Mouse (Mus musculus) hindbrain, embryonic 12.5 days (tissue): ENCODE measurements at regions not wholly inside any gene's neighbourhood (a gene's known extent, or its start where the extent isn't known, plus 50 kb on each side); places are given as distances from the start of the nearest gene placed in this dataset.

ENCODE experiments used
- ATAC-seq: fragments of 200-750 bp; cut with Nextera tagmentation; 2 replicates; pipeline ENCODE4 v1.8.0; 2017; ENCODE audit warnings: moderate TSS enrichment; ENCODE audit not compliant: low FRiP score
- H3K27ac ChIP-seq: fragments of 300-500 bp; sonication (generic); 2 replicates; pipeline ENCODE4 v1.5.1; 2016; ENCODE audit warnings: mild to moderate bottlenecking
- H3K27me3 ChIP-seq: fragments of 300-500 bp; sonication (generic); 2 replicates; pipeline ENCODE4 v1.6.1; 2016; ENCODE audit warnings: mild to moderate bottlenecking
- H3K36me3 ChIP-seq: fragments of 300-500 bp; sonication (generic); 2 replicates; pipeline ENCODE4 v1.6.1; 2016; ENCODE audit warnings: mild to moderate bottlenecking
- H3K4me1 ChIP-seq: fragments of 300-500 bp; sonication (generic); 2 replicates; pipeline ENCODE4 v1.6.1; 2016
- H3K4me2 ChIP-seq: fragments of 300-500 bp; sonication (generic); replicated peaks from 2 replicates; pipeline ENCODE4 v1.6.1; 2016; ENCODE audit warnings: mild to moderate bottlenecking
- H3K4me3 ChIP-seq: fragments of 300-500 bp; sonication (generic); 2 replicates; pipeline ENCODE4 v1.5.1; 2016; ENCODE audit warnings: mild to moderate bottlenecking
- H3K9ac ChIP-seq: fragments of 300-500 bp; sonication (generic); 2 replicates; pipeline ENCODE4 v1.6.1; 2016; ENCODE audit warnings: mild to moderate bottlenecking, moderate library complexity
- H3K9me3 ChIP-seq: fragments of 300-500 bp; sonication (generic); replicated peaks from 2 replicates; pipeline ENCODE4 v1.6.1; 2016; ENCODE audit warnings: mild to moderate bottlenecking
- WGBS: fragments of 180-500 bp; shearing (Covaris S2); methylation state at CpG from one replicate; pipeline ENCODE4 v1.1.7; 2016; 5-methylcytosine and 5-hydroxymethylcytosine counted together

DNA sequence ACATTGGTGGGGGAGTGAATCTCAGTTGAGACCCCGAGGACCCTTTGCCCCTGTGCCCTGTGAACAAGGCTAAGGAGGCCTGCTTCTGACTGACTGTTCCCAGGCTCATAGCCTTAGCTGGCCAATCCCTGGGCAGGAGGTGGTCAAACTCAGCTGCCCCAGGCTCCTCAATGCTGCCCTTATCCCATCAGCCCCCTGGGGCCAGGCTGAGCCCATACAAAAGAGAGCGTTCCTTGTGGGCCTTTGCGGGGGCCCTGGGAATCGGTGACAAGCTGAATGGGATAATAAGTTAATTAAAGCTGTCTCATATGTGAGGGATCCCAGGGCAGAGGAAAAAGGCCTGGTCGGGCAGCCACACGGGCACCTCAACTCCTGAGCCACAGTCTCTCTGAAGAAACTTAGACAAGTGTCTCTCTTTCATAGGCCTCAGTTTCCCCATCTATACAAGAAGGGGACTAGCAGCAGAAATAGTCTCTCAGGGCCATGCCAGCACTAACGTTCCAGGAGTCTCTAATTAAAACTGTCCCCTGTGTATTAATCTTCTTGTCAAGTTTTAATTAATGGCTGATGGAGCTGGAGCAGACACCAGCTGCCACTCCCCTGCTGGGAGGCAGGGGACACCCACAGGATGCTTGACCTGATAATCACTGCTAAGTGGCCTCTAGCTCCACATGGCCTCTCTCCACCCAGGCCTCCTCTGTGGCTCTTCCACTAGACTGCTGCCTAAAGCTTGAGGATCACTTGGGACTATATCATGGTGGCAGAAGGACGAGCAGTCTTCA, 84.9 kb downstream of the Efnb1 start:
- 37% methylated on average over 8 of the region's 8 CpGs for WGBS
- Histone ChIP-seq H3K4me1 (peaks cover 39% of the 10 kb centered on the region), H3K9me3 (no peaks in the 10 kb centered on the region), H3K36me3 (no peaks in the 10 kb centered on the region), H3K27ac (no peak overlapping the region), H3K27me3 (peaks cover 86% of the 10 kb centered on the region), H3K9ac (no peak overlapping the region), H3K4me2 (no peak overlapping the region), H3K4me3 (no peak overlapping the region)
- ATAC-seq: no peak

DNA sequence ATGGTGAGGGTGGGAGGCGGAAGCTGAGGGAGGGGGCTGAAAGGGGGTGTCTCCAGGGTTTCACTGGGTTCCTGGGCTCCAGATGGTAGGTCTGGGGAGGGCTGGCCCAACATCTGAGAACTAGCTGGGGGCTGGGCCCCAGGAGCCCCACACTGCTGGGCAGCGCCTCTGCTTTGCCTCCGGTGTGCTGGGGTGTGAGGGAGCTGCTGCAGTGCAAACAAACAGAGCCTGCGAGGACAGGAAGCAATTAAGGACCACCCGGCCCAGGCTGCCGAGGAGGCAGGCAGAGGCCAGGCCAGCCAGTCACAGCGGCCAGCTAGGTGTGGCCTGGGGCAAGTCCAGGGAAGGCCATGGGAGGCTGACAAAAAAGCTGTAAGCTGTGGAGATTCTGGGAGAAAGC, 82.3 kb downstream of the Efnb1 start:
- Histone ChIP-seq H3K4me3 (no peak overlapping the region), H3K27ac (no peak overlapping the region), H3K27me3 (peaks cover 82% of the 10 kb centered on the region), H3K4me2 (no peak overlapping the region), H3K4me1 (peaks cover 46% of the 10 kb centered on the region), H3K9ac (no peak overlapping the region), H3K36me3 (no peaks in the 10 kb centered on the region), H3K9me3 (no peaks in the 10 kb centered on the region)
- WGBS: 37% methylated on average over 7 of the region's 7 CpGs
- no peak for ATAC-seq

DNA sequence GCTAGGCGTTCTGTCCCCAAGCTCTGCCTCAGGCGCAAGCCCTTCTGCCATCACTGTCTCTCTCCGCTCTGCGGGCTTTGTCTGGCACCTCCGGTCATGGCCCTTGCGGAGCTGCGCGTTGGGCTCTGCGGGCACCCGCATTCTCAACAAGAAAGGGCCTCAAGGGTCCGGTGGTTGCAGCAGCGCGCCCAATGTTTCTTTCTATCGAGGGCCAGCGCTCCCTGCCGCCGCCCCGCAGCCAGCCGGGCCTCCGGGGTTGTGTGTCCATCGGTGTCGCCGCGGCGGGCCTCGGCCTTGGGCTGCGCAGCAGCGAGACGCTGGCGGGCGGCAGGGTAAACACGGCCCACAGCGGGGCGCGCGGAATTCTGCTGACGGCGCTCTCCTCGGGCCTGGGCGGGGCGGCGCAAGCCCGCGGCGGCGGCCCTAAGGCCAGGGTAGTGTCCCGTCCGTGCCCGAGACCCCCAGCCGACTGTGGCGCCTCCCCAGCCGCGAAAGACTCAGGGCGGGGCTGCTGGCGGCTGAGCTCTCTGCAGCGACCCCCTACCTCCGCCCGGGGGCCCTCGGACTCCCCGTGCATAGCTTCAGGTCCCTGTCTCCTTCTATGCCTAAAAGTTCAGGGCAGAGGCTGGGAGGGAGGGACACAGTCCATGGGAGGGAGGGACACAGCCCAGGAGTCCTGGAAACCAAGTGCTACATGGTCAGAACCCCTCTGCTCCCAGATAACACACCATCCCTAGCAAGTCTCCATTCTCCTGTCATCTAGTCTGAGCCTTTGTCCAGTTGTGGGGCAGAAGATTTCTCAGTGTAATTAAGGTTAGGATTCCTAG, 80.9 kb downstream of the Efnb1 start:
- peak overlapping the region; percentile 62; the same call in 1 of the 2 replicates for H3K27ac ChIP-seq
- H3K9ac ChIP-seq: peak overlapping the region; percentile 51
- H3K4me3 ChIP-seq: peak overlapping the region; percentile 34
- H3K27me3 ChIP-seq: peaks cover 88% of the 10 kb centered on the region
- peak overlapping the region; percentile 61 for H3K4me2 ChIP-seq
- H3K9me3 ChIP-seq: no peaks in the 10 kb centered on the region
- H3K4me1 ChIP-seq: peaks cover 46% of the 10 kb centered on the region
- H3K36me3 ChIP-seq: no peaks in the 10 kb centered on the region
- 7% methylated on average over 30 of the region's 60 CpGs for WGBS
- peak; percentile 65 for ATAC-seq

DNA sequence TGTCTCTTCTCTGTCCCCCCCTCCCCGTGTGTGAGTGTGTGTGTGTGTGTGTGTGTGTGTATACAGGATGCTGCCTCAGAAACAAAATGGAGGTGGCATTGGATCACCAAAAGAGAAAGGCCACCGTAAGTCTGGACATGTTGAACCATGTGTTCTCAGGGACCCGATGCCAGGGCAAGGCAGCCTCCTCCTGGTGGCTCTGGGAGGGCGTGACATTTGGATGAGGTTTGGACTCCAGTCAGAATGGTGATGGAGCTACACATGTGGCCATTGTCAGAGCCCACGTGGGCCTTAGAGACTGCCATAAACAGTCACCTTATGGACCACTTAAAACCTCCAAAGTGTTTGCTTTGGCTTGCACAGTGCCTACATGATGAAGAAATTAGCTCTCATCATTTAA, 80.0 kb downstream of the Efnb1 start:
- no peak overlapping the region for H3K27ac ChIP-seq
- H3K9me3 ChIP-seq: no peaks in the 10 kb centered on the region
- ATAC-seq: no peak
- no peak overlapping the region for H3K9ac ChIP-seq
- peaks cover 42% of the 10 kb centered on the region for H3K4me1 ChIP-seq
- 60% methylated on average over 5 of the region's 5 CpGs for WGBS
- H3K4me2 ChIP-seq: peak overlapping the region; percentile 61
- no peak overlapping the region for H3K4me3 ChIP-seq
- H3K27me3 ChIP-seq: peaks cover 87% of the 10 kb centered on the region
- no peaks in the 10 kb centered on the region for H3K36me3 ChIP-seq

DNA sequence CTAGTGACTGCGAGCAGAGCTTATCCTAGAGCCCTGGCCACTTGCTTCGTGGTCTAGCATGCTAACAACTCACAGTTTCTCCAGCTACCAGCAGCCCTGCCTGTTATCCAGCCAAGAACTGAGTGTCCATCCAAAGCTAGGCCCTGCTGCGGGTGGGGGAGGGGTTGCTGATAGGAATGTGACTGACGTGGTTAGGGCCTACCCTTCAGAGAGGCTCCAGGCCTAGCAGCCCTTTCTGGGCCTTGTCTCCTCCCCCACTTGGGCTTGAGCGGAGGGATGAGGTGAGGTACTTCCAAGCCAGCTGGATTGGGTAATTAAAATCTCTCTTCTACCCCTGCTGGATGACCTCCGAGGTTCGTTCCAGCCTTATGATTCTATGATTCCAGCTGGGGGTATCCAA, 79.2 kb downstream of the Efnb1 start:
- no peak overlapping the region for H3K4me2 ChIP-seq
- no peak overlapping the region for H3K9ac ChIP-seq
- no peak for ATAC-seq
- H3K27ac ChIP-seq: no peak overlapping the region
- peaks cover 35% of the 10 kb centered on the region for H3K4me1 ChIP-seq
- WGBS: 59% methylated on average over 7 of the region's 7 CpGs
- peaks cover 80% of the 10 kb centered on the region for H3K27me3 ChIP-seq
- no peaks in the 10 kb centered on the region for H3K9me3 ChIP-seq
- H3K36me3 ChIP-seq: no peaks in the 10 kb centered on the region
- no peak overlapping the region for H3K4me3 ChIP-seq

DNA sequence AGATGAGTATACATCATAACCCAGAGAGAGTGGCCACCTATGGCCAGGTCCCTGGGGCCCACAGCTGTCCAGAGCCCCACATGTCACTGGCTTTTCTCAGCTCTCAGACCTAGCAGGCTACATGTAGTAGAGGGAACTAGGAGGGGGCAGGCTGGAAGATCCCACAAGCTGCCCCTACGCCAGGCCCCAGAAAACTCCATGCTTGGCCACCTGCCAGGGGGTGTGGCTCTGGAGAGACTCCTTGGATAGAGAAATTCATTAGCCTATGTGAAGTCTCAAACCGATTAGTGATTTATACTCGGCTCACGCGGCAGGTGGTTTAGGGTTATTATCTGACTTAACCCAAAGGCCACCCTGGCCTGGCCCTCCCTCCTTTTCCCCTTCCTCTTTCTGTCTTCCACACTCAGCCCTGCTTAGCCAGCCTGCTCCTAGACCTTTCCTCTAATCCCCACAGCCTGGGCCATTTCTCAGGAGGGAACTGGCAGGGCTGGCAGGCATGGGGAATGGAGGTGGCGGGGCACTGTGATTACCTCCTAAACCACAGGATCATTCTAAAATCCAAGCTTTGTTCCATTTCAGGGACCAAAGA, 77.7 kb downstream of the Efnb1 start:
- H3K4me2 ChIP-seq: no peak overlapping the region
- 62% methylated on average over 6 of the region's 6 CpGs for WGBS
- peak; percentile 41; the same call in 1 of the 2 replicates for ATAC-seq
- no peak overlapping the region for H3K9ac ChIP-seq
- no peaks in the 10 kb centered on the region for H3K36me3 ChIP-seq
- H3K27ac ChIP-seq: no peak overlapping the region
- peaks cover 75% of the 10 kb centered on the region for H3K27me3 ChIP-seq
- H3K4me3 ChIP-seq: no peak overlapping the region
- H3K4me1 ChIP-seq: peaks cover 34% of the 10 kb centered on the region
- no peaks in the 10 kb centered on the region for H3K9me3 ChIP-seq

DNA sequence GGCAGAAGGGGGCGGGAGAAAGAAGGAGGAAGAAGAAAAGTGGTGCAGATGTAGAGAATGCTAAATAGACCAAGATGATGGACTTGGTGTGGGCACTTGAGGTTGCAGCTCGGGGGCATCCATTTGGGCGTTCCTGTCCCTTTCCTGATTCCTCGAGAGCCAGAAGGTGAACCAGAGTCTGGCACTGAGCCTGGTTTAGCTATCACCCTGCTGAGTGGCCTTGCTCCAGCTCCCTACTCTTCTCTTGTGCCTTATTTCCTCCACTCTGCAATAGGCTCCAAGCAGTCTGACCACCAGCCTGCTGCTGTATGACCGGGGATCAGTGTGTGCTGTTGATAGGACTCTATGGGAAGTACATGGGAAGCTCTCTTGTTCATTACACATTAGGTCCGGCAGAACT, 68.1 kb downstream of the Efnb1 start:
- Histone ChIP-seq H3K36me3 (no peaks in the 10 kb centered on the region), H3K4me1 (peaks cover 10% of the 10 kb centered on the region), H3K9ac (no peak overlapping the region), H3K9me3 (no peaks in the 10 kb centered on the region), H3K27me3 (peaks cover 57% of the 10 kb centered on the region), H3K4me3 (no peak overlapping the region), H3K4me2 (no peak overlapping the region), H3K27ac (no peak overlapping the region)
- WGBS: 90% methylated on average over 6 of the region's 6 CpGs
- ATAC-seq: no peak

DNA sequence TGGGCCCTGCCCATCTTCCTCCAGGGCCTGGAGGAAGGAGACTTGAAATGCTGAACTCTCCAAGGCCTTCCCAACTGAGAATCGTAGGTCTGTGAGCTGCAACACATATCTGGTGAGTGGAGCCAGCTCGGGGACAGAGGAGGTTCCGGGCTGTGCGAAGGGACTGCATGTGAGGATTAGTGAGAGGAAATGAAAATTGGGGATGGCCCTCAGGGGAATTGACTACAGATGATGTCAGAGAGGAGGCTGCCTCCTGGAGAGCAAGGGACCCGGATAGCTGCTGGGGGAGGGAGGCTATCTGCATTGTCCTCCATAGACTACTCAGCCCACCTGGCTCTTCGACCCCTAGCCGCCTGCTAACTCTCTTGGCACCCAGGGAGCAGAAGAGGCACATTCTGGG, 65.2 kb downstream of the Efnb1 start:
- Histone ChIP-seq H3K9ac (no peak overlapping the region), H3K27ac (no peak overlapping the region), H3K9me3 (no peaks in the 10 kb centered on the region), H3K4me2 (no peak overlapping the region), H3K4me1 (peaks cover 26% of the 10 kb centered on the region), H3K36me3 (no peaks in the 10 kb centered on the region), H3K4me3 (no peak overlapping the region), H3K27me3 (peaks cover 59% of the 10 kb centered on the region)
- 78% methylated on average over 7 of the region's 7 CpGs for WGBS
- ATAC-seq: no peak

DNA sequence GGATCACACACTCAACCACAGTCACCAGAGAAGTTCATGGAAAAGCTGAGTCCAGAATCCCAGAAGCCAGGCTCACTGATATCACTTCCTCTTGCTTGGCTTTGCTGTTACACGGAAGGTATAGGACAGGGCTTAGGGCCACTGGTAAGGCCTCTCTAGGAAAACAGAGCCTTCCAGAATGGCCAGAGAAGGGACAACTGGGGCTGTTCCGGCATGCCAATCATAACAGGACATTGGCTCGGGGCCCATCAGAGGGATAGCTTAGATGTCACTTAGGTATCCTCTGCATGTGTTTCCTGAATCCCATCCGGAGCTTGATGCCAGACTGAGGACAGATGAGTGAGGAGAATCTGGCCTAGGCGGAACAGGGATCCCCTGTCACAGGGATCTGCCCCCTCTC, 63.7 kb downstream of the Efnb1 start:
- Histone ChIP-seq H3K27me3 (peaks cover 57% of the 10 kb centered on the region), H3K4me3 (no peak overlapping the region), H3K4me2 (peak overlapping the region; percentile 35; the same call in 1 of the 2 replicates), H3K9me3 (no peaks in the 10 kb centered on the region), H3K36me3 (no peaks in the 10 kb centered on the region), H3K27ac (peak overlapping the region; percentile 90), H3K9ac (no peak overlapping the region), H3K4me1 (peaks cover 26% of the 10 kb centered on the region)
- ATAC-seq: peak; percentile 11; the same call in 1 of the 2 replicates
- WGBS: 71% methylated on average over 5 of the region's 5 CpGs

DNA sequence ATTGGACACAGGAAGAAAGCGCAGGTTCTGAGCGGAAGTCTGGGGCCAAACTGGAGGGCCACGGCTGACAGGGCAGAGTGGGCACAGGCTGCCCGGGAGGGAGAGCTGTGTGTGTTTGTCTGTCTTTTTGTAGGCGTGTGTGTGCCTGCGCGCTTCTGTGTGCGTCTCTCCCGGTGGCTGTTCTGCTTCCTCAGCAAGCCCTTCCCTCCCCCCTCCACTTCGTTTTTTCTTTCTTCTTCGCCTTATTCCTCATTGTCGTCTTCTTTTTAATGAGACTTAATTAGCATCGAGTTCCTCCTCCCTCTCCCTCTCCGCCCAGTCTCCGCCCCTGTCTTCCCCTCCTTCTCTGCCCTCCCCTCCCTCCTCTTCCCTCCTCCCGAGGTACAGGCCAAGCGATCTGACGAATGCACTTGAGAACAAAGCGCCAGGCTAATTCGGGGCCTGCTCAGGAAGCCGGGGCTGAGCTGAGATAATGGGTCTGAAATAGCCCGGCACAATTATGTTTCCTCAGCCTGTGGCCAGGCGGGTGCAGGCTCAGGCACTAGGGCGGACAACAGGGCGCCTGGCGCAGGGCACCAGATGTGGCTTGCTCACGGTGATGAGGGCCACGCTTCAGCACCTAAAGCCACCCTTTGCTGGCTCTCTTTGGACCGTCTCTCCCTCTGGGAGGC, 63.2 kb downstream of the Efnb1 start:
- ATAC-seq: peak; percentile 86
- 25% methylated on average over 29 of the region's 29 CpGs for WGBS
- Histone ChIP-seq H3K9ac (no peak overlapping the region), H3K9me3 (no peaks in the 10 kb centered on the region), H3K4me3 (no peak overlapping the region), H3K27ac (peak overlapping the region; percentile 90), H3K4me1 (peaks cover 26% of the 10 kb centered on the region), H3K4me2 (peak overlapping the region; percentile 35), H3K27me3 (peaks cover 51% of the 10 kb centered on the region), H3K36me3 (no peaks in the 10 kb centered on the region)
